Mouse (Mus musculus): Measurements from ENCODE around the gene Atxn7l1.

- TF ChIP-seq CHD2 (IDR thresholded peaks at IDR 0.05; ENCODE audit: low read depth, low read length) (no peak), ZC3H11A (IDR thresholded peaks at IDR 0.05; ENCODE audit: borderline replicate concordance, low read depth, low read length) (no peak), HCFC1 (IDR thresholded peaks at IDR 0.05; ENCODE audit: borderline replicate concordance, insufficient read depth, low read length) (no peak)
Measured at GRCm38 (mm10) chr12:33101627-33102026, 45.9 kb upstream of the Atxn7l1 start.
